Mouse (Mus musculus): ENCODE data around the gene Dusp22. TPM values are rescaled to one million over a fixed set of nuclear protein-coding genes. Genes with fewer than 3 reads are reported as not detected.

Gene Dusp22
- polyA plus RNA-seq, 1 experiment from 2014 or later = 17.9 TPM

DNA sequence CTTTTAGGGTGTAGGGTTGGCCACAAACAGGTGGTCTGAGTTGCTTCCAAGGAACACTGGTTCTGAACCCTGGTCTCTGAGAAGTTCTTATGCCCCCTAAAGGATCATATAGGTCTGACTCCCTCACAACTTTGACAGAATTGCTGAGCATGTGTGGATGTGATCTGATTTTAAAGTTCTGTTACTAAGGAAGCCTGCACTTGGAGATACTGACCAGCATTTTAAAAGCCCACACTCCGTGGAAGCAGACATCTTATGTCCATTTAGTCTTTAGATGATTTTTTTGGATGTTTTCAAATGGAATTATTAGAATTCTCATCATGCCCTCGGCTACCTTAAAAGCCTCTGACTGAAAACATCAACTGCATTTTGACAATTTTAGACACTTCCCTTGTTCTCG, 95.8 kb downstream of the Dusp22 start:
- H3K27me3 ChIP-seq (ENCODE audit: control insufficient read depth, insufficient read depth, low read length) = peaks cover 22% of the 10 kb centered on the region
- H3K4me1 ChIP-seq (ENCODE audit: control insufficient read depth, insufficient read depth, low read length) = peaks cover 2% of the 10 kb centered on the region
- 58% methylated on average over 3 of the region's 3 CpGs for WGBS
- no peaks in the 10 kb centered on the region for H3K9me3 ChIP-seq (replicated peaks; ENCODE audit: control insufficient read depth, low read length)
- H3K4me3 ChIP-seq (ENCODE audit: low read length) = no peak overlapping the region
- H3K36me3 ChIP-seq (ENCODE audit: control insufficient read depth, insufficient read depth) = no peaks in the 10 kb centered on the region
- no peak for ATAC-seq (replicated peaks; ENCODE audit: extremely low read depth, insufficient read depth, low FRiP score)
- H3K9ac ChIP-seq (ENCODE audit: low read length) = no peak overlapping the region
- H3K4me2 ChIP-seq (ENCODE audit: low read depth, low read length) = no peak overlapping the region
- H3K27ac ChIP-seq (ENCODE audit: low read length) = no peak overlapping the region

DNA sequence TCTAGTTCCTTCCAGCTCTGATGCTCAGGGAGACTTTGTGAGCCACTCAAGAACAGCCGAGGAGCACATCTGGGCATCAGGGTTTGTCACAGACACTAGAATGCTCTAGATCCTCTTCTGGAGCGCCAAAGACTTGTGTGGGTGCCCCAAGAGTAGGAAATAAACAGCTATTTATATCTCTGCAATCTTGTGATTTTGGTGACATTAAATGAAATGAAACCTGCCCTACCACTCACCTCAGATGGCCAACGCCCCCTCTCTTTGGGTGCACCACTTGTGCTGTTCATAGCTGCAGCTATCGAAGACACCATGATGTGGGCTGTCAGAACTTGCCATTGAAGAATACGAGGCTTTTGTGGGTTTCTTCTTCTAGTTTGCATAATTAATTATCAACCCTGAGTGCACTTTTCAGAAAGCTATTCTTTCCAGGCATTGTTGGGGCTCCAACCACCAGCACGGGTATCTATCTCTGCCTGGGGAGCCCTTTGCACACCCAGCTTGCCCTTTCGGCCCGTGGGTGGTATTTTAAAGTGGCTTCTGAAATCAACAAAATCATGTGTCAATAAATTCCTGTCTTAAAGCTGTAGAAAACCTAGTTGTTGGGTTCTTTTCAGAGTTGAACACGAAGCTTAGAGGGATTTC, 96.3 kb downstream of the Dusp22 start:
- Histone ChIP-seq H3K4me2 (ENCODE audit: low read depth, low read length) (no peak overlapping the region), H3K27ac (ENCODE audit: low read length) (no peak overlapping the region), H3K27me3 (ENCODE audit: control insufficient read depth, insufficient read depth, low read length) (peaks cover 16% of the 10 kb centered on the region), H3K4me1 (ENCODE audit: control insufficient read depth, insufficient read depth, low read length) (no peaks in the 10 kb centered on the region), H3K36me3 (ENCODE audit: control insufficient read depth, insufficient read depth) (no peaks in the 10 kb centered on the region), H3K4me3 (ENCODE audit: low read length) (no peak overlapping the region), H3K9ac (ENCODE audit: low read length) (no peak overlapping the region), H3K9me3 (replicated peaks; ENCODE audit: control insufficient read depth, low read length) (no peaks in the 10 kb centered on the region)
- 75% methylated on average over 9 of the region's 9 CpGs for WGBS
- no peak for ATAC-seq (replicated peaks; ENCODE audit: extremely low read depth, insufficient read depth, low FRiP score)

DNA sequence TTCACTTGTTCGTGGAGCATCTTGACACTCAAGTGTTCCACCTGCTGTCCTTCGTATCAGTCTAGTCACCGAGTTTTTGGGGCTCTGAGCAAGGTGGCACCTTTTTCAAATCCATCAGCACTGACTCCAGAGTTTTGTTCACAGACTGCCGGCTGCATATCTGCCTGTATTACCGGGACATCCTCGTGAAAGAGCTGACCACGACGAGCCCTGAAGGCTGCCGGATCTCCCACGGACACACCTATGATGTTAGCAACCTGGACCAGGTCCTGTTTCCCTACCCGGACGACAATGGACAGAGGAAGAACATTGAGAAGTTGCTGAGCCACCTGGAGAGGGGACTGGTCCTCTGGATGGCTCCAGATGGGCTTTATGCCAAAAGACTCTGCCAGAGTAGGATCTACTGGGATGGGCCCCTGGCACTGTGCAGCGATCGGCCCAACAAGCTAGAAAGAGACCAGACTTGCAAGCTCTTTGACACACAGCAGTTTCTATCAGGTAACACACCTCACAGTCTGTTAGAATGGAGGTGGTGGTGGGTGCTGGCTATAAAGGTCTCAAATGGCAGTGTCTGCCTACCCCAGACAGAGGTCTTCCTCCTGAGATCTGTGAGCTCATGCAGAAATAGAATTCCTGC, 97.6 kb downstream of the Dusp22 start:
- H3K4me1 ChIP-seq (ENCODE audit: control insufficient read depth, insufficient read depth, low read length) = no peaks in the 10 kb centered on the region
- H3K27ac ChIP-seq (ENCODE audit: low read length) = no peak overlapping the region
- H3K36me3 ChIP-seq (ENCODE audit: control insufficient read depth, insufficient read depth) = no peaks in the 10 kb centered on the region
- H3K9ac ChIP-seq (ENCODE audit: low read length) = no peak overlapping the region
- no peak for ATAC-seq (replicated peaks; ENCODE audit: extremely low read depth, insufficient read depth, low FRiP score)
- H3K4me2 ChIP-seq (ENCODE audit: low read depth, low read length) = no peak overlapping the region
- H3K4me3 ChIP-seq (ENCODE audit: low read length) = no peak overlapping the region
- 74% methylated on average over 14 of the region's 14 CpGs for WGBS
- H3K9me3 ChIP-seq (replicated peaks; ENCODE audit: control insufficient read depth, low read length) = no peaks in the 10 kb centered on the region
- H3K27me3 ChIP-seq (ENCODE audit: control insufficient read depth, insufficient read depth, low read length) = peaks cover 6% of the 10 kb centered on the region

DNA sequence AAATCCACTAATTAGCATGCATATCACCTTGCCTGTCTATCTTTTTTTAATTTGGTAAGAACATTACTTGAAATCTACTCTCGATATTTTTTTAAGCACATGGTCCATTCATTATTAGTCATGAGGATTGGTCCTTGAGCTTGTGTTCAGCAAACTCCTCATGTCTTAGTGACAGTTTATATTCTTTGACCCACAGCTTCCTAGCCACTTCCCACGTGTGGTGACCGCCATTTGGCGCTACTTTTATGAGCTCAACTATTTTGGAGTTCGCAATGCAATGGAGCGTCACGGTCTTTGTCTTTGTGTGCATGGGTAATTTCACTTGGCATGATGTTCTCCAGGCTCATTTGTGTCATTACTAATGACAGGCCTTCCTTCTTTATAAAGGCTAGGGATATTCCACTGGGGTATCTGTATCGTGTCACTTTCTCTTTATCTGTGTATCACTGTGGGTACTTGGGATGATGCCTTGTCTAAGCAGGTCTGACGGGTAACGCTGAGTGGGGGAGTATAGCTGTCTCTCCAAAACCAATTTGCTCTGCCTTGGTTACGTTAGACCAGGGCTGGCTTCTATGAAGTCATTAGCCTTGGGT, 99.1 kb downstream of the Dusp22 start:
- H3K4me3 ChIP-seq (ENCODE audit: low read length) = no peak overlapping the region
- H3K9me3 ChIP-seq (replicated peaks; ENCODE audit: control insufficient read depth, low read length) = no peaks in the 10 kb centered on the region
- no peak overlapping the region for H3K4me2 ChIP-seq (ENCODE audit: low read depth, low read length)
- H3K27ac ChIP-seq (ENCODE audit: low read length) = no peak overlapping the region
- H3K27me3 ChIP-seq (ENCODE audit: control insufficient read depth, insufficient read depth, low read length) = 0 out of 2 replicates have a peak, but pooled peaks cover 2% of the 10 kb centered on the region
- no peaks in the 10 kb centered on the region for H3K36me3 ChIP-seq (ENCODE audit: control insufficient read depth, insufficient read depth)
- no peak overlapping the region for H3K9ac ChIP-seq (ENCODE audit: low read length)
- 72% methylated on average over 11 of the region's 11 CpGs for WGBS
- H3K4me1 ChIP-seq (ENCODE audit: control insufficient read depth, insufficient read depth, low read length) = no peaks in the 10 kb centered on the region
- no peak for ATAC-seq (replicated peaks; ENCODE audit: extremely low read depth, insufficient read depth, low FRiP score)

DNA sequence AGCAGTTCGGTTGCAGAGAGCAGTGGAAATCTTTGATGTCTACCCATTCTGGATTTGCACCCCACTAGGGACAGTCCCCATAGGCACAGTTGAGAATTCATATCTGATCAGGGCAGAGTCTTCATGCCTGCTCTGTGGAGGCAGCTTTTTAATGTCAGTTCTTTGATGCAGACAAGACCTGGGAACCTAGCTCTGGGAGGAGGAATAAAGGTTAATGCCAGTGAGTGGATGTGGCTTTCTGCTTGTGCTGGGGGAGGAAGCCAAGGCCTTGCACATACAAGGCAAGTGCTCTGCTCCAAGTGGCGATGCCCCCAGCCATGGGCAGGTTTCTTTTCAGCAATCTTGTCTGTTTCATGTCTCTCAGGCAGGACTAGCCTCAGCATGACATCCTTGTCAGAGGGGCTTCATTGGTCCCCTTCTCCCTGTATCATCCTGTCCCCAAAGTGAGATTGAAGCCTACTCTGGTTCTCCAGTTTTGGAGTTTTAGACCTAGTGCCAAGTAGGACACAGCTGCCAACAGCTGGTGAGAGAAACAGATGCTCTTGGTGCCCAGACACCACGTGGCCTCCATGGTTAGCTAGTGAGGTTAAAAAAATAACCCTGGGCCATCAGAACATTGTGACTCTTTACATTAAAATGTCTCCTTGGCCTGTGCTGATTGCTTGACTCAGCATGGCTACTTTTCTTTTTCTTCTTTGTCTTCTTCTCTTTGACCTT, 100.7 kb downstream of the Dusp22 start:
- no peak for ATAC-seq (replicated peaks; ENCODE audit: extremely low read depth, insufficient read depth, low FRiP score)
- Histone ChIP-seq H3K36me3 (ENCODE audit: control insufficient read depth, insufficient read depth) (no peaks in the 10 kb centered on the region), H3K9ac (ENCODE audit: low read length) (no peak overlapping the region), H3K4me2 (ENCODE audit: low read depth, low read length) (no peak overlapping the region), H3K9me3 (replicated peaks; ENCODE audit: control insufficient read depth, low read length) (no peaks in the 10 kb centered on the region), H3K4me1 (ENCODE audit: control insufficient read depth, insufficient read depth, low read length) (no peaks in the 10 kb centered on the region), H3K4me3 (ENCODE audit: low read length) (no peak overlapping the region), H3K27ac (ENCODE audit: low read length) (peak overlapping the region; percentile 24), H3K27me3 (ENCODE audit: control insufficient read depth, insufficient read depth, low read length) (0 out of 2 replicates have a peak, but pooled peaks cover 2% of the 10 kb centered on the region)
- WGBS = 61% methylated on average over 3 of the region's 3 CpGs

Other genes with a start within 250 kb of the Dusp22 start
- gene Uqcrfs1, start 114.6 kb upstream of the Dusp22 start, polyA plus RNA-seq (2015; fragmentation: Nextera tagmentation; extraction: Ambion mirVana) = 777 and 809 TPM in 2 replicates
- 0.22 and 0.24 TPM in 2 replicates for gene Irf4, start 89.2 kb downstream of the Dusp22 start, polyA plus RNA-seq (2015; fragmentation: Nextera tagmentation; extraction: Ambion mirVana)